Mouse (Mus musculus) MEL (cell line): ENCODE results near the gene Ubtd2. TPM values are rescaled to one million over a fixed set of nuclear protein-coding genes. Genes with fewer than 3 reads are reported as not detected.

ENCODE experiments used
- DNase-seq: peaks from one replicate; pipeline ENCODE4 v3.0.0; 2011; ENCODE audit warnings: low read depth, low spot score
- H3K27ac ChIP-seq: 2 replicates; pipeline ENCODE4 v1.5.1; 2012; ENCODE audit warnings: low read depth, mild to moderate bottlenecking, control low read depth, low read length, moderate library complexity; ENCODE audit not compliant: control insufficient read depth
- H3K27me3 ChIP-seq, 2 experiments: fragments of 150-350 bp in 1 of 2; sonication (generic) in 1 of 2; 2 replicates each; pipeline ENCODE4 v1.6.1; 2012; ENCODE audit warnings: low read length in 2 of 2, mild to moderate bottlenecking in 2 of 2, improper control_type of control experiment in 1 of 2, moderate library complexity in 1 of 2; ENCODE audit not compliant: insufficient read depth in 2 of 2, control insufficient read depth in 1 of 2
- H3K36me3 ChIP-seq, 2 experiments: 2 replicates each; pipeline ENCODE4 v1.6.1; 2012 to 2014; ENCODE audit warnings: low read length in 2 of 2, improper control_type of control experiment in 1 of 2, inconsistent platforms in 1 of 2, mild to moderate bottlenecking in 1 of 2; ENCODE audit not compliant: insufficient read depth in 2 of 2, control insufficient read depth in 1 of 2
- H3K4me1 ChIP-seq, 2 experiments: fragments of 150-350 bp in 1 of 2; sonication (generic) in 1 of 2; 2 replicates each; pipeline ENCODE4 v1.6.1; 2012; ENCODE audit warnings: low read length in 2 of 2, improper control_type of control experiment in 1 of 2, mild to moderate bottlenecking in 1 of 2; ENCODE audit not compliant: insufficient read depth in 2 of 2, control insufficient read depth in 1 of 2
- H3K4me3 ChIP-seq, 2 experiments: fragments of 150-350 bp in 1 of 2; sonication (generic) in 1 of 2; 2 replicates each; pipeline ENCODE4 v1.5.1; 2012; ENCODE audit warnings: low read depth in 2 of 2, low read length in 2 of 2, mild to moderate bottlenecking in 2 of 2, moderate library complexity in 2 of 2, control low read depth in 1 of 2, improper control_type of control experiment in 1 of 2; ENCODE audit not compliant: control insufficient read depth in 1 of 2, insufficient read depth in 1 of 2
- H3K79me2 ChIP-seq: 2 replicates; pipeline ENCODE4 v1.6.1; 2012; ENCODE audit warnings: mild to moderate bottlenecking, low read length, moderate library complexity; ENCODE audit not compliant: control insufficient read depth, poor library complexity, insufficient read depth
- H3K9ac ChIP-seq: 2 replicates; pipeline ENCODE4 v1.6.1; 2012; ENCODE audit warnings: low read depth, mild to moderate bottlenecking, control low read depth, low read length, moderate library complexity; ENCODE audit not compliant: control insufficient read depth, poor library complexity, severe bottlenecking
- H3K9me3 ChIP-seq: fragments of 150-350 bp; sonication (generic); replicated peaks from 2 replicates; pipeline ENCODE4 v1.6.1; 2012; ENCODE audit warnings: mild to moderate bottlenecking, low read length, improper control_type of control experiment, moderate library complexity; ENCODE audit not compliant: insufficient read depth
- BHLHE40 ChIP-seq: IDR thresholded peaks from 2 replicates; pipeline ENCODE4 v1.6.1; 2012; ENCODE audit warnings: low read depth, mild to moderate bottlenecking, inconsistent platforms, low read length, improper control_type of control experiment, borderline replicate concordance
- CHD1 ChIP-seq: IDR thresholded peaks from 2 replicates; pipeline ENCODE4 v1.6.1; 2012; ENCODE audit warnings: low read depth, mild to moderate bottlenecking, inconsistent platforms, low read length, improper control_type of control experiment
- CHD2 ChIP-seq: IDR thresholded peaks from 2 replicates; pipeline ENCODE4 v1.6.1; 2011; ENCODE audit warnings: low read length, improper control_type of control experiment
- CTCF ChIP-seq, 3 experiments: IDR thresholded peaks in 2 of 3; conservative IDR thresholded peaks in 1 of 3; 2 replicates each; pipeline ENCODE4 v1.5.1; 2011 to 2012; ENCODE audit warnings: low read length in 3 of 3, low read depth in 2 of 3, mild to moderate bottlenecking in 2 of 3, improper control_type of control experiment in 1 of 3, inconsistent platforms in 1 of 3, mixed read lengths in 1 of 3, moderate library complexity in 1 of 3; ENCODE audit not compliant: control insufficient read depth in 1 of 3, insufficient read depth in 1 of 3, poor library complexity in 1 of 3, severe bottlenecking in 1 of 3
- E2F4 ChIP-seq: IDR thresholded peaks from 2 replicates; pipeline ENCODE4 v1.6.1; 2011; ENCODE audit warnings: low read depth, low read length, improper control_type of control experiment, borderline replicate concordance
- ELF1 ChIP-seq: IDR thresholded peaks from 2 replicates; pipeline ENCODE4 v1.6.1; 2014; ENCODE audit warnings: low read depth, mild to moderate bottlenecking, inconsistent platforms, low read length, improper control_type of control experiment, moderate library complexity
- EP300 ChIP-seq, 2 experiments: IDR thresholded peaks; 2 replicates each; pipeline ENCODE4 v1.6.1; 2011; ENCODE audit warnings: improper control_type of control experiment in 2 of 2, low read length in 2 of 2, low read depth in 1 of 2, mild to moderate bottlenecking in 1 of 2
- GATA1 ChIP-seq: IDR thresholded peaks from 2 replicates; pipeline ENCODE4 v1.6.1; 2011; ENCODE audit warnings: low read depth, low read length, improper control_type of control experiment
- HCFC1 ChIP-seq: IDR thresholded peaks from 2 replicates; pipeline ENCODE4 v1.6.1; 2012; ENCODE audit warnings: low read depth, mild to moderate bottlenecking, inconsistent platforms, low read length, improper control_type of control experiment, moderate library complexity
- KAT2A ChIP-seq: conservative IDR thresholded peaks from 2 replicates; pipeline ENCODE4 v1.6.1; 2012; ENCODE audit warnings: low read depth, low read length, improper control_type of control experiment, inconsistent platforms
- MAFK ChIP-seq: IDR thresholded peaks from 2 replicates; pipeline ENCODE4 v1.6.1; 2011; ENCODE audit warnings: low read depth, mild to moderate bottlenecking, low read length, improper control_type of control experiment, borderline replicate concordance
- MAZ ChIP-seq: IDR thresholded peaks from 2 replicates; pipeline ENCODE4 v1.6.1; 2012; ENCODE audit warnings: low read depth, mild to moderate bottlenecking, inconsistent platforms, low read length, improper control_type of control experiment
- MYB ChIP-seq: IDR thresholded peaks from 2 replicates; pipeline ENCODE4 v1.6.1; 2011; ENCODE audit warnings: mild to moderate bottlenecking, low read depth, low read length, improper control_type of control experiment
- NELFE ChIP-seq: IDR thresholded peaks from 2 replicates; pipeline ENCODE4 v1.6.1; 2011; ENCODE audit warnings: low read depth, low read length, improper control_type of control experiment
- NRF1 ChIP-seq: IDR thresholded peaks from 2 replicates; pipeline ENCODE4 v1.6.1; 2014; ENCODE audit warnings: low read depth, mild to moderate bottlenecking, inconsistent platforms, low read length, improper control_type of control experiment, moderate library complexity; ENCODE audit not compliant: poor library complexity, insufficient read depth, severe bottlenecking
- POLR2A ChIP-seq, 2 experiments: IDR thresholded peaks; 2 replicates each; pipeline ENCODE4 v1.6.1; 2011 to 2012; ENCODE audit warnings: low read length in 2 of 2, mild to moderate bottlenecking in 2 of 2, control low read depth in 1 of 2, improper control_type of control experiment in 1 of 2, low read depth in 1 of 2, moderate library complexity in 1 of 2; ENCODE audit not compliant: control insufficient read depth in 1 of 2, insufficient read depth in 1 of 2, poor library complexity in 1 of 2
- RAD21 ChIP-seq: IDR thresholded peaks from 2 replicates; pipeline ENCODE4 v1.6.1; 2011; ENCODE audit warnings: mild to moderate bottlenecking, low read depth, low read length, improper control_type of control experiment
- RCOR1 ChIP-seq: IDR thresholded peaks from 2 replicates; pipeline ENCODE4 v1.6.1; 2012; ENCODE audit warnings: low read depth, mild to moderate bottlenecking, inconsistent platforms, low read length, improper control_type of control experiment
- SMC3 ChIP-seq: IDR thresholded peaks from 2 replicates; pipeline ENCODE4 v1.6.1; 2011; ENCODE audit warnings: low read depth, low read length, improper control_type of control experiment
- TCF12 ChIP-seq: IDR thresholded peaks from 2 replicates; pipeline ENCODE4 v1.6.1; 2014; ENCODE audit warnings: low read depth, mild to moderate bottlenecking, inconsistent platforms, low read length, improper control_type of control experiment, moderate library complexity
- UBTF ChIP-seq: IDR thresholded peaks from 2 replicates; pipeline ENCODE4 v1.6.1; 2012; ENCODE audit warnings: low read depth, mild to moderate bottlenecking, inconsistent platforms, low read length, improper control_type of control experiment, moderate library complexity, borderline replicate concordance; ENCODE audit not compliant: insufficient read depth
- USF1 ChIP-seq: IDR thresholded peaks from 2 replicates; pipeline ENCODE4 v1.6.1; 2014; ENCODE audit warnings: low read depth, mild to moderate bottlenecking, inconsistent platforms, low read length, improper control_type of control experiment, moderate library complexity
- polyA plus RNA-seq, 2 experiments: library from polyadenylated mRNA; stranded (reverse) in 1 of 2; unstranded in 1 of 2; fragments of >175 nt in 1 of 2; fragments of >200 nt in 1 of 2; gene quantifications; 2 replicates each; pipeline versions ENCODE4 v1.2.1 to v1.2.4; 2012; ENCODE audit warnings: low replicate concordance in 2 of 2, low read depth in 1 of 2; ENCODE audit not compliant: insufficient read length in 2 of 2, insufficient read depth in 1 of 2, missing spikeins in 1 of 2
- total RNA-seq: library from RNA; depleted of rRNA; stranded (reverse); fragments of 300-350 nt; gene quantifications from 2 replicates; pipeline ENCODE4 v1.2.3, GENCODE M21; 2012

The Ubtd2 gene
- total and polyA plus RNA-seq, 3 experiments: 25.7 to 28.7 TPM; not detected in 1

- Histone ChIP-seq H3K27me3 (no peaks in the 10 kb centered on the region), H3K36me3 (peaks cover 0 to 2% of the 10 kb centered on the region in 2 experiments; a peak in 1 of 4 replicates), H3K9me3 (no peaks in the 10 kb centered on the region), H3K79me2 (no peaks in the 10 kb centered on the region), H3K9ac (no peak overlapping the region), H3K4me3 (no peak overlapping the region), H3K4me1 (no peaks in the 10 kb centered on the region), H3K27ac (no peak overlapping the region)
- TF ChIP-seq NELFE (no peak), KAT2A (no peak), TCF12 (no peak), CHD2 (no peak), E2F4 (no peak), USF1 (no peak), UBTF (no peak), ELF1 (no peak), POLR2A (IDR thresholded peaks at IDR 0.05; ENCODE audit: control insufficient read depth in 1 of 2, insufficient read depth in 1 of 2, low read depth in 1 of 2, low read length in 2 of 2, poor library complexity in 1 of 2) (no peak), CTCF (IDR thresholded peaks at IDR 0.05 in 2 of 3, conservative IDR thresholded peaks at IDR 0.05 in 1 of 3; ENCODE audit: control insufficient read depth in 1 of 3, insufficient read depth in 1 of 3, low read depth in 2 of 3, low read length in 3 of 3, poor library complexity in 1 of 3, severe bottlenecking in 1 of 3) (no peak), MAZ (no peak), SMC3 (no peak), RAD21 (no peak), BHLHE40 (no peak), MYB (no peak), RCOR1 (no peak)
- DNase-seq: no peak
Observed at GRCm38 (mm10) chr11:32424600-32424999, 30.6 kb upstream of the Ubtd2 start.

GRCm38 (mm10) chr11:32425043-32425658 is 30.0 kb upstream of the Ubtd2 start:
- Histone ChIP-seq H3K36me3 (no peaks in the 10 kb centered on the region; a peak in 1 of 4 replicates), H3K4me3 (no peak overlapping the region), H3K27me3 (no peaks in the 10 kb centered on the region), H3K9ac (no peak overlapping the region), H3K4me1 (no peaks in the 10 kb centered on the region), H3K9me3 (no peaks in the 10 kb centered on the region), H3K27ac (no peak overlapping the region), H3K79me2 (no peaks in the 10 kb centered on the region)
- DNase-seq: no peak
- TF ChIP-seq HCFC1: no peak
- TF ChIP-seq EP300 (IDR thresholded peaks at IDR 0.05; ENCODE audit: low read depth in 1 of 2, low read length in 2 of 2): no peak
- no peak for TF ChIP-seq MYB
- TF ChIP-seq RCOR1: no peak
- no peak for TF ChIP-seq UBTF
- no peak for TF ChIP-seq GATA1
- no peak for TF ChIP-seq ELF1
- TF ChIP-seq TCF12: no peak
- TF ChIP-seq NELFE: no peak
- TF ChIP-seq BHLHE40: no peak
- TF ChIP-seq CHD1: no peak
- no peak for TF ChIP-seq MAFK
- TF ChIP-seq NRF1: no peak
